ENCODE assay signal across 8 mouse cellular contexts in genomic region chr13:114458886-114459700, GRCm38 (mm10). TPM values are rescaled to one million over a fixed set of nuclear protein-coding genes. Genes with fewer than 3 reads are reported as not detected.
DNase-seq lines count a peak whose midpoint lies in the region; ATAC-seq and TF ChIP-seq lines count a peak whose summit lies in the region.

TSS of gene Fst (minus strand) at chr13:114458951.

- H3K36me3 ChIP-seq in kidney, embryonic 16.5 days (ENCODE audit: insufficient read depth, low read length): no peaks in the 10 kb centered on the region
- no peaks in the 10 kb centered on the region for H3K36me3 ChIP-seq in testis, adult 2 months (ENCODE audit: control insufficient read depth, insufficient read depth, low read length)

- peak within 1 kb of the TSS; percentile 96 for H3K4me2 ChIP-seq in kidney, embryonic 16.5 days (replicated peaks; ENCODE audit: low read depth, low read length)

- H3K27ac ChIP-seq in brown adipose tissue, adult 24 weeks (replicated peaks; ENCODE audit: low read depth, low read length): peak within 1 kb of the TSS; percentile 23; the same call in 1 of the 2 replicates
- H3K27ac ChIP-seq in kidney, embryonic 16.5 days (ENCODE audit: low read length): no peak within 1 kb of the TSS
- no peak within 1 kb of the TSS for H3K27ac ChIP-seq in testis, adult 2 months (ENCODE audit: control insufficient read depth, insufficient read depth, low read depth, low read length)

- TF ChIP-seq CTCF in testis, adult 2 months (IDR thresholded peaks at IDR 0.05; ENCODE audit: control insufficient read depth, insufficient read depth, insufficient replicate concordance, low read depth, low read length): no peak

- peak; percentile 31 for ATAC-seq in kidney, embryonic 16.5 days (ENCODE audit: low FRiP score, low TSS enrichment)

- DNase-seq in left cerebral cortex, postnatal 36 days (ENCODE audit: low spot score in 2 of 2): peak; percentile 21 to 22
- DNase-seq in left cerebral cortex, adult 8-10 months (ENCODE audit: low spot score in 2 of 2): no peak
- peak; percentile 27 to 43 for DNase-seq in gastrocnemius, postnatal 36 days
- peak; percentile 55 for DNase-seq in mesoderm, embryonic 11.5 days (ENCODE audit: low read depth, low spot score)
- DNase-seq in cerebellum, adult 9-10 months: no peak

- 0 out of 2 replicates have a peak, but pooled peaks cover 3% of the 10 kb centered on the region for H3K4me1 ChIP-seq in brown adipose tissue, adult 24 weeks (ENCODE audit: control insufficient read depth, insufficient read depth, insufficient read length, low read length)
- peaks cover 32% of the 10 kb centered on the region for H3K4me1 ChIP-seq in kidney, embryonic 16.5 days (ENCODE audit: insufficient read depth, low read length)
- H3K4me1 ChIP-seq in testis, adult 2 months (ENCODE audit: control insufficient read depth, insufficient read depth, low read length): peaks cover 13% of the 10 kb centered on the region

- WGBS in kidney, embryonic 16.5 days: under 1% methylated on average over 44 of the region's 77 CpGs

- peak within 1 kb of the TSS; percentile 66 for H3K4me3 ChIP-seq in brown adipose tissue, adult 24 weeks (ENCODE audit: insufficient read depth, low read depth, low read length)
- H3K4me3 ChIP-seq in kidney, embryonic 16.5 days (ENCODE audit: low read length): peak within 1 kb of the TSS; percentile 61
- H3K4me3 ChIP-seq in testis, adult 2 months (ENCODE audit: control insufficient read depth, low read depth, low read length): peak within 1 kb of the TSS; percentile 71

- intact Hi-C loops in left cerebral cortex, postnatal 36 days (cut with DNase I): loop anchor here (2.0 kb wide), 1 partner anchor 582 kb away; no protein-coding TSS in a partner anchor
- intact Hi-C loops in gastrocnemius, postnatal 36 days (cut with DNase I): no loop called here

- H3K9me3 ChIP-seq in kidney, embryonic 16.5 days (ENCODE audit: low read length): no peaks in the 10 kb centered on the region

- peak within 1 kb of the TSS; percentile 22 for H3K9ac ChIP-seq in kidney, embryonic 16.5 days (replicated peaks; ENCODE audit: low read length)

- H3K27me3 ChIP-seq in kidney, embryonic 16.5 days (ENCODE audit: insufficient read depth, low read length): peaks cover 49% of the 10 kb centered on the region
- H3K27me3 ChIP-seq in testis, adult 2 months (ENCODE audit: control insufficient read depth, insufficient read depth, low read length): peaks cover 8% of the 10 kb centered on the region; the same call in 1 of the 2 replicates

- no peak for TF ChIP-seq POLR2A in testis, adult 2 months (IDR thresholded peaks at IDR 0.05; ENCODE audit: control insufficient read depth, low read depth, low read length)

RNA-seq across cellular contexts. Expression of gene Fst, which starts in this region (rescaled TPM):
- 1 to 10 TPM; 7.5 to 8.9 TPM for total RNA-seq in left cerebral cortex, postnatal 36 days (2021)
- 1 to 10 TPM; 3.4 to 6.1 (median 5.2) TPM for total RNA-seq in left cerebral cortex, adult 8-10 months (2022)
- 7.9 and 11.6 TPM in 2 replicates for polyA plus RNA-seq in brown adipose tissue, adult 24 weeks (2012; ENCODE audit: insufficient read depth, insufficient read length, missing spikeins)
- 1 to 10 TPM; 2.9 to 4.6 TPM for total RNA-seq in gastrocnemius, postnatal 36 days (2021)
- 2.5 and 3.2 TPM in 2 replicates for polyA plus RNA-seq in kidney, embryonic 16.5 days (2015; fragmentation: Nextera tagmentation; extraction: Ambion mirVana)
- 0.22 and 0.51 TPM in 2 replicates for polyA plus RNA-seq in testis, adult 2 months (2012; rRNA removed)

Comparison
In these comparisons a context has a peak if more than half of its experiments do, and no peak if none do; other contexts are left out.
1. DNase-seq: peak in left cerebral cortex, postnatal 36 days (2 of 2), gastrocnemius, postnatal 36 days (2 of 2) and mesoderm, embryonic 11.5 days (single experiment); none in left cerebral cortex, adult 8-10 months (0 of 2) and cerebellum, adult 9-10 months (single experiment).
2. Peak in every context shown above with its lines, with median percentiles within 50 percentile points of each other: H3K4me3 ChIP-seq.